Mouse (Mus musculus) induced T-regulatory cell, adult 2 months (primary cell): ENCODE data around the gene Drc7.

Experiments used
- DNase-seq: peaks from one replicate; pipeline ENCODE4 v3.0.0-alpha.2; 2012; ENCODE audit warnings: low read depth

Gene Drc7

GRCm38 (mm10) chr8:95054927-95055510 lies at the start of gene Drc7:
Gene Drc7 (plus strand): TSS chr8:95055103.
- DNase-seq, result no peak

GRCm38 (mm10) chr8:95012442-95012919 lies 42.4 kb upstream of the Drc7 start:
- no peak for DNase-seq

- DNase-seq, result no peak
Observed at GRCm38 (mm10) chr8:95015866-95016265, 39.0 kb upstream of the Drc7 start.

DNA sequence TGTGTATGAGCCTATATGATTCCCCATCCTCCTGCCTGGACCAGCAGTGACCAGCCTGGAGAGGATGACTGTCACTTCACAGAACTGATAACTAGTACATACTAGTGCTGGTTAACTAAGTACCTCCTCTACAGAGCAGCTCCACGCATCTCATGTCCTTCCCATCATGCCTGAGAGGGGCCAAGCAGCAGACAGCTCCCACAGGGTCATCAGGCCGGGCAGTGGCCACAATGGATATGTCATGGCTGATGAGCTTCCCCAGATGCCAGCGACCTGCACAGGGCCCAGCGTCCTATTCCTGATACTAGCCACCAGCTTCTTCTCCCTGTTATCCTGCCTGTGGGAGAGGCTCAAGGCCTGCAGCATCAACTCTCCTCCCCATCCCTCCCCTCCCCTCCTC lies 38.2 kb upstream of the Drc7 start:
- DNase-seq, result no peak

DNA sequence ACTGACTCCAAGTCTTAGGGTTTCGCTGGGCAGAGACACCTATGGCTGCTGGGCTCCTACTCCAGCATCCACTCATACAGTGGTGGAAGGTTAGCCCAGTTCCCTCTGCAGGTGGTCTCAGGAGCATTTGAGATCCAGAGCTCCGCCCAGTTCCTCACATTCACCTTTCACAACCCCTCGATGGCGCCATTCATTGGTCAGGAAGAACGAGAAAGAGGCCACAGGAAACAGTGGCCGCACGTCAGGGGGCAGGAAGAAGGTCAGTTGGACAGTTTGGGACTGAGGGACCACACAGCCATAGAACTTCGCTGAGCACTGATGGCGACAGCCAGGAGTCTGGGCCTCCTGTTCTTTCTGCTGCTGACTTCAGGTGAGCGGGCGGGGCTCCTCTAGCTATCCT lies 37.5 kb upstream of the Drc7 start, which contains the start of gene Adgrg3:
Gene Adgrg3, plus strand, starts transcription at position 242 of the 400 bp plus-strand sequence.
- no peak for DNase-seq

GRCm38 (mm10) chr8:95017969-95018635 lies 36.8 kb upstream of the Drc7 start:
- no peak for DNase-seq

- peak; percentile 46 for DNase-seq
Observed at GRCm38 (mm10) chr8:95020293-95020777, 34.6 kb upstream of the Drc7 start.

- no peak for DNase-seq
Observed at GRCm38 (mm10) chr8:95020821-95021220, 34.1 kb upstream of the Drc7 start.

- no peak for DNase-seq
Observed at GRCm38 (mm10) chr8:95023201-95023600, 31.7 kb upstream of the Drc7 start.

- DNase-seq, result no peak
Observed at GRCm38 (mm10) chr8:95024387-95024786, 30.5 kb upstream of the Drc7 start.

- peak; percentile 40 for DNase-seq
Observed at GRCm38 (mm10) chr8:95025421-95025820, 29.5 kb upstream of the Drc7 start.

DNA sequence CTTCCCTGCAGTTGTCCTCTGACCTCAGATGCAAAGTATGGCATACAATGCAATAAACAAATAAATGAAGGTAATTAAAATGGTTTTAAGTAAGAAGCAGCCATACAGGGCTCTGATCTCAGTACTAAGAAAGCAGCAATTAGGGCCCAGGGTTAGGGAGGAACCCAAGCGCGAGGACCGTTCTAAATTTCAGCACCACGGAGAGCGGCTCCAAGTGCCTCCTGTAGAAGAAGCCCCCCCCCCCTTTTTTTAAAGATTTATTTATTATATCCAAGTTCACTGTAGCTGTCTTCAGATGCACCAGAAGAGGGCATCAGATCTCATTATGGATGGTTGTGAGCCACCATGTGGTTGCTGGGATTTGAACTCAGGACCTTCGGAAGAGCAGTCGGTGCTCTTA lies 26.5 kb upstream of the Drc7 start:
- DNase-seq, result peak; percentile 29

DNA sequence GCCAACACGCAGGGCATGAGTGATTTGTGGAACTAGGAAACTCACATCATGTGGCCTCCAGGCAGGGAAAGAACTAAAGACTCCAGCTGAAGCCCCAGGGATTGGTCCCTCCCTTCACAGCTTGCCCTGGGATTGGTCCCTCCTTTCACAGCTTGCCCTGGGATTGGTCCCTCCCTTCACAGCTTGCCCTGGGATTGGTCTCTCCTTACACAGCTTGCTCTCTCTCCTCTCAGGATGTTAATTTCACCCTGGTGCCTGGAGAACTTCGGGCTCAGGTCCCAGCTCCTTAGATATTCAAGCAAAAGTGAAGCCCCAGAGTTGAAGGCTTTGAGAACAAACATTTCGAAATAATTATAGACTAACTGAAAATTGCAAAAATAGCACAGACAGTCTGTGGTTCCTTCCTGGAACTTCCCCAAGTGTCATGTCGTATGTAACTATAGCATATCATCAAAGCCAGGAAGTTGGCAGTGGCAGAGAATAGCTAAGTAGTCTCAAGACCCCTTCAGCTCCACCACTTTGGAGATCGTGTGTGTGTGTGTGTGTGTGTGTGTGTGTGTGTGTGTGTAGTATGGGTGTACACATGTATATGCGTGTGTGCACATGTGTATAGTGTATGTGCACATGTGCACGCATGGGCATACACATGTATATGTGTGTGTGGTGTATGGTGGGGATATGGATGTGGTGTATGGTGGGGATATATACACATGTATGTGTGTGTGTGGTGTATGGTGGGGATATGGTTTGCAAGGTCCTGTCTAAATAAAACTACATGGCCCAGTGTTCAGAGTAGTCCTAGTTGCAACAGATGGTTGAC lies 17.6 kb upstream of the Drc7 start:
- no peak for DNase-seq

DNA sequence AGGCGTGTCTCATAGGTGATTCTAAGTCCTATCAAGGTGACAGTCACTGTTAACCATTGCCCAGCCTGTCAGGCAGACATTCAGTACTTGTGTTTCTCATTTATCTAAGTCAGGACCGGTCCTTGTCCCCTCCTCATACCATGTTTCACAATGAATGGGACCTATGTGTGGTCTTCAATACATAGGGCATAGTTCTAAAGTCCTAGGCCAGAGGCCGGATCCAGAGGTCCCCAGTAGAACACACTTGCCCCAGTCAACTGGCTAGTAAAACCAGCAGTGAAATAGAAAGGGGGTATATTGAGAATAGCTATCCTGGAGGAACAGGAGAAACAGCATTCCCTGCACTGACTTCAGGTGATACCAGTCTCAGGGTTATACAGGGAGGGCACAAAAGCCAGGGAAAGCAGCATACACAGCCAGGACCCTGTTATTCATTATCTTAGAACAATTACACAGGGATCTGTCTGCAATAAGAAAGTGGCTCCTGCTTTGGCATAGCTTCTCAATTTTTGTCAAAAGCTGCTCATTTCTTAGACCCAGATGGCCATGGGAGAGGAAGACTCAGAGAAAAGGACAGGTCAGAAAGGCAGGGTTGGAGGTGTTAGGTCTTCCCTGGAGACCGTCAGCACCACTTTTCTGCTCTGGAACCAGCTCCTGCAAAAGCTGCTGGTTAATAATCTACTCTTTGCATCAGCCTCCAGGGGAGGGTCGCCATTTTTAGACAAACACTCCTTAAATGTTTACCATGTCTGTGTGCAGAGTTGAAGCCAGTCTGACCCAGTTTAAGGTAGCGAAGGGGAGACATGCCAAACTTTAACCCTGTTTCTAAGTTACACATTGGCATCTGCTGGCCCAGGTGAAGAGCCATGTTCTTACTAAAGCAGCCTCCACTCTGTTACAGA lies 12.8 kb upstream of the Drc7 start:
- DNase-seq, result no peak

DNA sequence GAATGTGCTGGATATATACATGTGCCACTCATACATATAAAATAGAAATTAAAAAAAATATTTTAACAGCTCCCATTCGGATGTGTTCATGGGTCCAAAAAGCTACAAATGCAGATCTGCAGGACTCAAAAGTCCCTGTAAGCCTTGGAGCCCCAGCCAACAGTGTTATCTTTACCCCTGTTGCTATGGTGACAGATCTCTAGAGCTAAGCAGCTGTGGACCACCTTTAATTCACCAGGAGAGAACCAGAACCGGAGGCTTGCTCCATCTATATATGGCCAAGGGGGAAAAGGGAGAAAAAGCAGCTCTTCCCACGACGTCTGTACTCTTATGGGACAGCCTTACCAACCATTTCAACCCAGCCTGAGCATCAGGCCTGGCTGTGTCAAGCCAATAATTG lies 10.1 kb upstream of the Drc7 start:
- DNase-seq, result no peak

DNA sequence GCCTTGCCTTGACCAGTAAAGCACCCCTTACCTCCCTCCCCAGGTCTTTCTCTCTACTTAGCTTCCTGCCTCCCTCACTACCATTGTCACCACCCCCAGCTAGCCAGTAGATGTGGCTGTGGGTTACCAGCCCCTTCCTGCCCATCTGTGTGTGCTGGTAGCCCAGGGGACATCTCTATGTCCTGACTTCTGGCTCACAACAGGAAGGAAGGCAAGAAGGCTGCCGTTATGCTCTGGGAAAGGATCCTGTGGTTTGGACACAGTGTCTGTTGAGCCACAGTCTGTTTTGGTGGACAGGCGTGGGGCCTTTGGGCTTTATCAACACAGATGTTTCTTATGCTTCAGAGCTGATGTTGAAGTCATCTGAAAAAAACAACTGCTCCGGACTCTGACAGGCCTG lies 7.9 kb upstream of the Drc7 start:
- no peak for DNase-seq

DNA sequence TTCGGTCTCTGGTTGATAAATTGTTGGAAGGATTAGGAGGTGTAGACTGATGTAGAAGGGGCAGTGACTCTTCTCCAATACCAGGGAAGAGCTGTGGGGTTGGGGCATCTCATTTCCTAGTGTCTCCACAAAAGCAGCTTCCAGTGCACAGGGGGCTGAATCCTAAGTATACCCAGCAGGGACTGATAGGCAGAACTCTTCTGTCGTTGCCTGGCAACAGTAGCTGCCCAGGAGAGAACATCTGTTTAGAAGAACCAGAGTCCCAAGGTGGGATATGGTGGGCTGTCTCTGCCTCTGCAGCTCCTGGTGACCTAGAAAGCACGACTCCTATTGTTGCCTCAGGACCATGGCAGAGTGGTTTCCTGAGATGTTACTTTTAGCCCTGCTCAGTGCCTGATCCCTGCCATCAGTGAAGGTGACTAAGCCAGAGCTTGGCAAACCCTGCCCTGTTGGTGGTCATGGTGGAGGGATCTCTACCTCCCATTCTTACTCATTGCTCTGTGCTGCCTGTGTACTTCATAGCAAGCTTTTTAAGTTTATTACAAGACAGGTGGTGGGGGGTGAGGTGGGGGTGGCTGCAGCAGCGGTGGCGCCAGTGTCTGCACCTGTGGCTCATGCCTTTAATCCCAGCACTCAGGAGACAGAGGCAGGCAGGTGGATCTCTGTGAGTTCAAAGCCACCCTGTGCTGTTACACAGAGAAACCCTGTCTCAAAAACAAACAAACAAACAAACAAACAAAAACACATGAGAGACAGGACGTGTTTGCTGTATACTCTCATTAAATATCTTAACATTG lies 6.8 kb upstream of the Drc7 start:
- no peak for DNase-seq

DNA sequence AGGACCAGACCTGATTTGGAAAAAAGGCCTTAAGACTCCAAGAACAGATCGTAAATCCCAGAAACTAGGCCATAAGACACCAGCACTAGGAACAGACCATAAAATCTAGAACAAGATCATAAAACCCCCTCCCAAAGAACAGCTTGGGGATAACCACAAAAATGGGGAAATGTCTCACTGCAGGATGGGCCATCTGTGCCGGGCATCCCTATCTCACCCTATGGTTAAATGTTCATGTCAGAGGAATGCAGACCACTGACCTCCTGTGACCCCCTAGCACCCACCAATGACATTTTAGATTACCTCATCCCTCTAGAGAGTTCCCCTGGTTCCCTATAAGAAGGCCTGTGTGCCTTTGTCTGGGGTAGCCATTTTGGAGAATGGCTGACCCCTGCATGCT lies 5.3 kb upstream of the Drc7 start:
- no peak for DNase-seq

DNA sequence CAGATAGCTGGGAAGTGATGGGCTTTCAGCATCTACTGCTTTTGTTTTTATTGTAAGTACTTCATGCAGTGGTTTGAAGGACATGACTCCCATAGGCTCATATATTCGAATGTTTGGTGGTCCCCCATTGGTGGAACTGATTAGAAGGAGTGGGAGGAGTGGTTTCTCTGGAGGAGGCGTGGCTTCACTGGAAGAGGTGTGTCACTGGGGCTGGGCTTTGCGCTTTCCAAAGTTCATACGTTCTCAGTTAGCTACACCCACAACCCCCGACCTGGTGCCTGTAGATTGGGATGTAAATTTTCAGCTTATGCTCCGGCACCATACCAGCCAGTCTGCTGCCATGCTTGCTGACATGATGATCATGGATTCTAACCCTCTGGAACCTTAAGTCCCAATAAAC lies 465 bp upstream of the Drc7 start:
- DNase-seq, result no peak

DNA sequence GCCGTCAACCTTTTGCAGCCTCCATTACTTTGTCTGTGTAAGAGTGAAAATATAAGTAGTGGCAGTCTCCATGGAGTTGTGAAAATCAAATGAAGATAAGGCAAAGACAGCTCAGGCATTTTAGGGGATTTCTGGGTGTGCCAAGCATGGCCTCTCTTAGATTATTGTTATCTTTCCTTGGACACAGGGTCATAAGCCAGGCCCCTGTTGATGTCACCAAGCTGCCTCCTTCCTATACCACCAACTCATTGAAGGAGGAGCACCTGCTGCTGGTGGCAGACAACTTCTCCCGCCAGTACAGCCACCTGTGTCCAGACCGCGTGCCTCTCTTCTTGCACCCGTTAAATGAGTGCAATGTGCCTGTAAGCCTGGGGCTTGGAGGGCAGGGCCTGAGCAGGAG lies 1.5 kb downstream of the Drc7 start:
- DNase-seq, result no peak

DNA sequence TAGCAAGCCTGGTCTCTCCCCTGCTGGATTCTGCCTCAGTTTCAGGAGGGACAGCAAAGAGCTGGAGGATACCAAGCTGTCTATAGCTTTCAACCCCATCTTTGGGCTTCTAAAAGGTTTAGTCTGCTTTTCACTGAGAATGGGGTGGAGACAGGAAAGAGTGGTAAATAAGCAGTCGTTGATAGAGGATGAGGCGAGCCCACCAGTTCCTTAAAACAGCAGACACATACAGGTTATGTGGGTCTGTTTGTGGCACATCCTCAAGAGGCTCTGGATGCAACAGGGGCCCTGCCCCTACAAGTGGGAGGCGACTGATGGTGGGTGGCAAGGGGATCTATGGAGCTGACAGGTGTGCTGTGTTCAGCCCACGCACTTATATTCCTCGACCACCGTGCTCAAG lies 3.8 kb downstream of the Drc7 start:
- no peak for DNase-seq
